In the genomic region with DNA sequence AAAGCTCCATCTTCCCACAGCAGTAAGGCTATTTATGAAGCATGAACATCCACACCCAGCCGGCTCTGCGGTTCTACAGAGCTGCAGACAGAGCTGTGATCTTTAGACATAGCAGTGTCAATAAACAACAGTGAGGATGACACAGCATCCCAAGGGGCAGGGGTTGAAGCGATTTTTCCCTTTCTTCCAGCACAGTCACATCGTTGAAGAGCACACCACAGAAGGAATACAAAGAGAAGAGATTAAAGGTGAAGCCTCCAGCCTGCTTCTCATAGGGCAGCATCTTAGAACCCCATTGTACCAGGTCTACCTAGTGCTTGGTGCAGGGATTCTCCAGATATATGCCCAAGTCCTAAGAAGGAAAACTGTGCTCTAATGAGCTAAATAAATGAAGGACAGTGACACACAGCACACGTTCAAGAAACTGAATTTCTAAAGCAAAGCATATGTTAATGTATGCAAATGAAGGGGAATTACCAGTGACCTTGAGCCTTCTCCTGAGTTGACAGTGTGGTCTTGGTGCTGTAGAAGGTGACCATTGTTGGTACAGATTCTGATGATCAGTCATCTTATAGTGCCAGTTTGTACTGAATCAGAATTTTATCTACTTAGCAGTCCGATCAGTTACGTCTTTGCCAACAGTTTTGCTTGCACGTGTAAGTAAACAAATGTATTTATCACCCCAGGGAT, we compare ENCODE assay signal across 21 mouse cellular contexts.
DNase-seq lines count a peak whose midpoint lies in the region; ATAC-seq and TF ChIP-seq lines count a peak whose summit lies in the region.
"Had no signal": no experiment of that assay in that cellular context is flagged by ENCODE, and none has a peak within 500 bp of the region (broad histone marks: within the 10 kb centered on the region; RNA-seq: fewer than 3 reads in every experiment).

No protein-coding gene starts in this region.

- 0 out of 2 replicates have a peak, but pooled peaks have one; percentile 11 for ATAC-seq in forebrain, embryonic 15.5 days (replicated peaks)
- ATAC-seq in forebrain, embryonic 11.5 days (replicated peaks; ENCODE audit: low FRiP score), result no peak; the same call in 1 of the 2 replicates
- ATAC-seq in stomach, embryonic 16.5 days (ENCODE audit: insufficient read depth, low FRiP score), result no peak; the same call in 1 of the 2 replicates
- ATAC-seq in stomach, postnatal 0 days (ENCODE audit: low FRiP score, low TSS enrichment), result no peak
- 0 out of 2 replicates have a peak, but pooled peaks have one; percentile 11 for ATAC-seq in intestine, embryonic 16.5 days
- peak; percentile 24; the same call in 1 of the 2 replicates for ATAC-seq in neural tube, embryonic 14.5 days (ENCODE audit: low read depth)
- ATAC-seq: inflammation-experienced regulatory T-cells, adult 6 months had no signal

- no peaks in the 10 kb centered on the region for H3K9me3 ChIP-seq in forebrain, embryonic 15.5 days
- H3K9me3 ChIP-seq in forebrain, embryonic 11.5 days (ENCODE audit: control insufficient read depth, low read length), result no peaks in the 10 kb centered on the region
- no peaks in the 10 kb centered on the region for H3K9me3 ChIP-seq in stomach, embryonic 16.5 days (replicated peaks; ENCODE audit: control insufficient read depth, low read length)
- H3K9me3 ChIP-seq in stomach, postnatal 0 days (ENCODE audit: control insufficient read depth, low read length), result no peaks in the 10 kb centered on the region
- H3K9me3 ChIP-seq in intestine, embryonic 16.5 days (ENCODE audit: control insufficient read depth, low read length), result no peaks in the 10 kb centered on the region
- no peaks in the 10 kb centered on the region for H3K9me3 ChIP-seq in neural tube, embryonic 14.5 days (ENCODE audit: control insufficient read depth, low read length)
- H3K9me3 ChIP-seq: heart, embryonic 15.5 days; limb, embryonic 10.5 days; liver, embryonic 13.5 days had no signal

- TF ChIP-seq CTCF in stomach, postnatal 0 days (IDR thresholded peaks at IDR 0.05; ENCODE audit: low read depth), result no peak

- no peak overlapping the region for H3K4me2 ChIP-seq in forebrain, embryonic 15.5 days (replicated peaks)
- H3K4me2 ChIP-seq in forebrain, embryonic 11.5 days (ENCODE audit: low read depth, low read length, severe bottlenecking), result no peak overlapping the region
- H3K4me2 ChIP-seq in stomach, embryonic 16.5 days (ENCODE audit: low read depth, low read length), result no peak overlapping the region
- no peak overlapping the region for H3K4me2 ChIP-seq in stomach, postnatal 0 days (replicated peaks; ENCODE audit: low read depth)
- no peak overlapping the region for H3K4me2 ChIP-seq in intestine, embryonic 16.5 days (ENCODE audit: low read depth, low read length)
- H3K4me2 ChIP-seq in neural tube, embryonic 14.5 days (ENCODE audit: low read depth, low read length), result no peak overlapping the region
- H3K4me2 ChIP-seq: heart, embryonic 15.5 days; liver, embryonic 13.5 days had no signal

- H3K9ac ChIP-seq in forebrain, embryonic 15.5 days (replicated peaks), result no peak overlapping the region
- no peak overlapping the region for H3K9ac ChIP-seq in forebrain, embryonic 11.5 days (ENCODE audit: low read length)
- no peak overlapping the region for H3K9ac ChIP-seq in stomach, embryonic 16.5 days (ENCODE audit: low read length)
- no peak overlapping the region for H3K9ac ChIP-seq in stomach, postnatal 0 days (ENCODE audit: low read length)
- H3K9ac ChIP-seq in intestine, embryonic 16.5 days (ENCODE audit: low read depth, low read length), result no peak overlapping the region
- H3K9ac ChIP-seq in neural tube, embryonic 14.5 days (replicated peaks; ENCODE audit: low read depth, low read length), result no peak overlapping the region
- H3K9ac ChIP-seq: heart, embryonic 15.5 days; liver, embryonic 13.5 days had no signal

- no peak for DNase-seq in forebrain, embryonic 11.5 days (ENCODE audit: low spot score)
- DNase-seq in stomach, postnatal 0 days (ENCODE audit: low spot score), result no peak
- DNase-seq in gastrocnemius, postnatal 4 days (ENCODE audit: low spot score in 2 of 2), result no peak
- no peak for DNase-seq in right cerebral cortex, postnatal 10 days (ENCODE audit: low spot score in 2 of 2)
- DNase-seq: adrenal gland, adult 8-10 months; B cell, adult 2 months; cerebellum, adult 9-10 months; liver, embryonic 13.5 days; lung, postnatal 14 days; right cerebral cortex, postnatal 4 days; thymus, adult 2 months had no signal

- 49% methylated on average over 8 of the region's 8 CpGs for WGBS in forebrain, embryonic 15.5 days
- WGBS in forebrain, embryonic 11.5 days, result 60% methylated on average over 8 of the region's 8 CpGs
- WGBS in stomach, embryonic 16.5 days, result 52% methylated on average over 8 of the region's 8 CpGs
- WGBS in stomach, postnatal 0 days, result 52% methylated on average over 8 of the region's 8 CpGs
- WGBS in intestine, embryonic 16.5 days, result 49% methylated on average over 8 of the region's 8 CpGs
- WGBS in neural tube, embryonic 14.5 days, result 35% methylated on average over 8 of the region's 8 CpGs

- no peak overlapping the region for H3K27ac ChIP-seq in forebrain, embryonic 15.5 days (replicated peaks)
- H3K27ac ChIP-seq in forebrain, embryonic 11.5 days (ENCODE audit: low read depth, low read length), result no peak overlapping the region
- peak overlapping the region; percentile 4 for H3K27ac ChIP-seq in stomach, embryonic 16.5 days (ENCODE audit: low read length)
- no peak overlapping the region for H3K27ac ChIP-seq in stomach, postnatal 0 days (replicated peaks)
- H3K27ac ChIP-seq in intestine, embryonic 16.5 days (ENCODE audit: low read length), result 0 out of 2 replicates have a peak overlapping the region, but pooled peaks have one; percentile 2
- no peak overlapping the region for H3K27ac ChIP-seq in neural tube, embryonic 14.5 days (ENCODE audit: low read depth, low read length)
- H3K27ac ChIP-seq: heart, embryonic 15.5 days; kidney, postnatal 0 days; layer of hippocampus, adult 2 months; limb, embryonic 10.5 days; liver, embryonic 13.5 days had no signal

- no peaks in the 10 kb centered on the region for H3K27me3 ChIP-seq in forebrain, embryonic 15.5 days
- no peaks in the 10 kb centered on the region for H3K27me3 ChIP-seq in forebrain, embryonic 11.5 days (ENCODE audit: control insufficient read depth, insufficient read depth, low read length)
- no peaks in the 10 kb centered on the region for H3K27me3 ChIP-seq in stomach, embryonic 16.5 days (ENCODE audit: control insufficient read depth, insufficient read depth, low read length)
- no peaks in the 10 kb centered on the region for H3K27me3 ChIP-seq in stomach, postnatal 0 days (ENCODE audit: control insufficient read depth, insufficient read depth, low read length)
- no peaks in the 10 kb centered on the region for H3K27me3 ChIP-seq in intestine, embryonic 16.5 days (replicated peaks; ENCODE audit: control insufficient read depth, insufficient read depth, low read length)
- no peaks in the 10 kb centered on the region for H3K27me3 ChIP-seq in neural tube, embryonic 14.5 days (ENCODE audit: control insufficient read depth, insufficient read depth, low read length)
- H3K27me3 ChIP-seq: heart, embryonic 15.5 days; liver, embryonic 13.5 days had no signal

- peaks cover 9% of the 10 kb centered on the region; the same call in 1 of the 2 replicates for H3K4me1 ChIP-seq in forebrain, embryonic 15.5 days
- no peaks in the 10 kb centered on the region for H3K4me1 ChIP-seq in forebrain, embryonic 11.5 days (replicated peaks; ENCODE audit: control insufficient read depth, insufficient read depth, low read length)
- H3K4me1 ChIP-seq in stomach, embryonic 16.5 days (ENCODE audit: control insufficient read depth, insufficient read depth, low read length), result no peaks in the 10 kb centered on the region
- H3K4me1 ChIP-seq in stomach, postnatal 0 days (replicated peaks; ENCODE audit: control insufficient read depth, insufficient read depth), result no peaks in the 10 kb centered on the region
- no peaks in the 10 kb centered on the region for H3K4me1 ChIP-seq in intestine, embryonic 16.5 days (ENCODE audit: control insufficient read depth, insufficient read depth, low read length)
- H3K4me1 ChIP-seq in neural tube, embryonic 14.5 days (ENCODE audit: control insufficient read depth, insufficient read depth, low read length), result peaks cover 4% of the 10 kb centered on the region; the same call in 1 of the 2 replicates
- H3K4me1 ChIP-seq: heart, embryonic 15.5 days; limb, embryonic 10.5 days; liver, embryonic 13.5 days had no signal

- no peak for TF ChIP-seq EP300 in stomach, postnatal 0 days (optimal IDR thresholded peaks at IDR 0.05)

- H3K4me3 ChIP-seq in forebrain, embryonic 15.5 days, result no peak overlapping the region
- H3K4me3 ChIP-seq in forebrain, embryonic 11.5 days (ENCODE audit: low read depth, low read length), result no peak overlapping the region
- H3K4me3 ChIP-seq in stomach, embryonic 16.5 days (replicated peaks; ENCODE audit: low read length), result no peak overlapping the region
- no peak overlapping the region for H3K4me3 ChIP-seq in stomach, postnatal 0 days (ENCODE audit: low read depth, low read length)
- no peak overlapping the region for H3K4me3 ChIP-seq in intestine, embryonic 16.5 days (ENCODE audit: low read length)
- H3K4me3 ChIP-seq in neural tube, embryonic 14.5 days (ENCODE audit: low read depth, low read length), result no peak overlapping the region
- H3K4me3 ChIP-seq: erythroblast, embryonic 14.5 days; heart, embryonic 15.5 days; layer of hippocampus, adult 2 months; limb, embryonic 10.5 days; liver, embryonic 13.5 days had no signal

- no peaks in the 10 kb centered on the region for H3K36me3 ChIP-seq in forebrain, embryonic 15.5 days
- no peaks in the 10 kb centered on the region for H3K36me3 ChIP-seq in forebrain, embryonic 11.5 days (ENCODE audit: control insufficient read depth, insufficient read depth, low read length)
- no peaks in the 10 kb centered on the region for H3K36me3 ChIP-seq in stomach, embryonic 16.5 days (ENCODE audit: control insufficient read depth, insufficient read depth, low read length)
- H3K36me3 ChIP-seq in stomach, postnatal 0 days (ENCODE audit: control insufficient read depth, insufficient read depth, low read length), result no peaks in the 10 kb centered on the region
- H3K36me3 ChIP-seq in intestine, embryonic 16.5 days (ENCODE audit: control insufficient read depth, insufficient read depth, low read length), result no peaks in the 10 kb centered on the region
- no peaks in the 10 kb centered on the region for H3K36me3 ChIP-seq in neural tube, embryonic 14.5 days (ENCODE audit: control insufficient read depth, insufficient read depth, low read length)
- H3K36me3 ChIP-seq: heart, embryonic 15.5 days; limb, embryonic 10.5 days; liver, embryonic 13.5 days had no signal

Comparison
In these comparisons a context has a peak if more than half of its experiments do, and no peak if none do; other contexts are left out.
1. ATAC-seq: peak in forebrain, embryonic 15.5 days (single experiment), intestine, embryonic 16.5 days (single experiment) and neural tube, embryonic 14.5 days (single experiment); none in forebrain, embryonic 11.5 days (single experiment), stomach, embryonic 16.5 days (single experiment) and stomach, postnatal 0 days (single experiment).
2. H3K27ac ChIP-seq: peak in stomach, embryonic 16.5 days (single experiment) and intestine, embryonic 16.5 days (single experiment); none in forebrain, embryonic 15.5 days (single experiment), forebrain, embryonic 11.5 days (single experiment), stomach, postnatal 0 days (single experiment) and neural tube, embryonic 14.5 days (single experiment).